Mouse (Mus musculus) cerebellum, adult 2 months (tissue): ENCODE measurements around the gene Gm10840. TPM values are rescaled to one million over a fixed set of nuclear protein-coding genes. Genes with fewer than 3 reads are reported as not detected.

Experiments
- DNase-seq, 2 experiments: peaks; one replicate each; pipeline ENCODE4 v3.0.0; 2021
- H3K27ac ChIP-seq: fragments of 200-500 bp; 2 replicates; pipeline ENCODE4 v1.5.1; 2012; ENCODE audit warnings: low read length, control low read depth, inconsistent platforms; ENCODE audit not compliant: insufficient read depth
- H3K27me3 ChIP-seq: fragments of 200-500 bp; 2 replicates; pipeline ENCODE4 v1.6.1; 2012; ENCODE audit warnings: inconsistent platforms, mild to moderate bottlenecking, low read length, moderate library complexity; ENCODE audit not compliant: control insufficient read depth, insufficient read depth
- H3K4me1 ChIP-seq: fragments of 200-500 bp; 2 replicates; pipeline ENCODE4 v1.6.1; 2011; ENCODE audit warnings: low read length; ENCODE audit not compliant: control insufficient read depth, insufficient read depth
- H3K4me3 ChIP-seq: fragments of 200-500 bp; replicated peaks from 2 replicates; pipeline ENCODE3; 2011; ENCODE audit warnings: mild to moderate bottlenecking, low read depth, low read length, control low read depth; ENCODE audit not compliant: insufficient read depth
- CTCF ChIP-seq: fragments of 200-500 bp; IDR thresholded peaks from 2 replicates; pipeline ENCODE4 v1.5.1; 2011; ENCODE audit warnings: low read depth, mild to moderate bottlenecking, control low read depth, low read length, moderate library complexity, borderline replicate concordance; ENCODE audit not compliant: insufficient read depth
- POLR2A ChIP-seq: fragments of 200-500 bp; IDR thresholded peaks from 2 replicates; pipeline ENCODE4 v1.6.1; 2011; ENCODE audit warnings: low read length, control low read depth, borderline replicate concordance; ENCODE audit not compliant: insufficient read depth
- WGBS: fragments of 180-500 bp; shearing (Covaris S2); methylation state at CpG from one replicate; pipeline ENCODE4 v1.1.7; 2018; 5-methylcytosine and 5-hydroxymethylcytosine counted together
- polyA plus RNA-seq: library from polyadenylated mRNA; depleted of rRNA; stranded (reverse); fragments of >200 nt; gene quantifications from 2 replicates; pipeline ENCODE4 v1.2.3, GENCODE M21; 2012; rRNA removed

Gm10840 gene
- polyA plus RNA-seq, 1 experiment: not detected

- H3K4me3 ChIP-seq: no peak within 1 kb of the TSS
- no peak within 1 kb of the TSS for H3K27ac ChIP-seq
- H3K27me3 ChIP-seq: no peaks in the 10 kb centered on the region
- TF ChIP-seq POLR2A: no peak
- no peak for TF ChIP-seq CTCF
- H3K4me1 ChIP-seq: no peaks in the 10 kb centered on the region
- no peak for DNase-seq
- WGBS: 89% methylated on average over 5 of the region's 5 CpGs
Observed at GRCm38 (mm10) chr11:106202123-106202465, 41.4 kb downstream of the Gm10840 start, which contains the start of gene Strada. Gene Strada (minus strand): TSS chr11:106202168.

Other genes with a start within 250 kb of the Gm10840 start
- gene Cyb561, start 207.5 kb upstream of the Gm10840 start, polyA plus RNA-seq: 35.5 and 37.0 TPM in 2 replicates
- 13.6 and 19.7 TPM in 2 replicates for gene Ace, start 192.9 kb upstream of the Gm10840 start, polyA plus RNA-seq
- not detected in 2 replicates for gene Ace3, start 166.2 kb upstream of the Gm10840 start, polyA plus RNA-seq
- 1.3 and 1.4 TPM in 2 replicates for gene Kcnh6, start 152.7 kb upstream of the Gm10840 start, polyA plus RNA-seq
- gene Dcaf7, start 124.0 kb upstream of the Gm10840 start, polyA plus RNA-seq: 86.9 and 89.6 TPM in 2 replicates
- gene Taco1, start 94.8 kb upstream of the Gm10840 start, polyA plus RNA-seq: 14.3 and 17.7 TPM in 2 replicates
- 33.8 and 34.0 TPM in 2 replicates for gene Map3k3, start 76.2 kb upstream of the Gm10840 start, polyA plus RNA-seq
- gene Limd2, start within 50 bp of the Gm10840 start, polyA plus RNA-seq: 36.1 and 41.1 TPM in 2 replicates
- 58.2 and 65.4 TPM in 2 replicates for gene Strada, start 41.3 kb downstream of the Gm10840 start, polyA plus RNA-seq
- gene Ccdc47, start 55.5 kb downstream of the Gm10840 start, polyA plus RNA-seq: 82.4 and 88.8 TPM in 2 replicates
- 45.4 and 45.6 TPM in 2 replicates for gene Ddx42, start 56.1 kb downstream of the Gm10840 start, polyA plus RNA-seq
- 21.3 and 22.8 TPM in 2 replicates for gene Ftsj3, start 95.2 kb downstream of the Gm10840 start, polyA plus RNA-seq
- 307 and 343 TPM in 2 replicates for gene Psmc5, start 95.3 kb downstream of the Gm10840 start, polyA plus RNA-seq
- 114 and 144 TPM in 2 replicates for gene Smarcd2, start 112.1 kb downstream of the Gm10840 start, polyA plus RNA-seq
- gene Tcam1, start 115.8 kb downstream of the Gm10840 start, polyA plus RNA-seq: 0.36 and 0.43 TPM in 2 replicates
- gene Gh, start 141.0 kb downstream of the Gm10840 start, polyA plus RNA-seq: not detected in 2 replicates
- gene Cd79b, start 153.9 kb downstream of the Gm10840 start, polyA plus RNA-seq: 0.38 and 0.70 TPM in 2 replicates
- 0.02 and 0.16 TPM in 2 replicates for gene Scn4a, start 192.4 kb downstream of the Gm10840 start, polyA plus RNA-seq
- 0.87 and 0.89 TPM in 2 replicates for gene Prr29, start 204.6 kb downstream of the Gm10840 start, polyA plus RNA-seq
- gene Icam2, start 227.2 kb downstream of the Gm10840 start, polyA plus RNA-seq: 6.8 and 7.0 TPM in 2 replicates